Mouse (Mus musculus) 3T3-L1 (cell line): ENCODE results near the gene Rbmx.

Source experiments
- DNase-seq: peaks from one replicate; pipeline ENCODE4 v3.0.0-alpha.2; 2015; ENCODE audit warnings: low read depth, low spot score

The Rbmx gene

DNA sequence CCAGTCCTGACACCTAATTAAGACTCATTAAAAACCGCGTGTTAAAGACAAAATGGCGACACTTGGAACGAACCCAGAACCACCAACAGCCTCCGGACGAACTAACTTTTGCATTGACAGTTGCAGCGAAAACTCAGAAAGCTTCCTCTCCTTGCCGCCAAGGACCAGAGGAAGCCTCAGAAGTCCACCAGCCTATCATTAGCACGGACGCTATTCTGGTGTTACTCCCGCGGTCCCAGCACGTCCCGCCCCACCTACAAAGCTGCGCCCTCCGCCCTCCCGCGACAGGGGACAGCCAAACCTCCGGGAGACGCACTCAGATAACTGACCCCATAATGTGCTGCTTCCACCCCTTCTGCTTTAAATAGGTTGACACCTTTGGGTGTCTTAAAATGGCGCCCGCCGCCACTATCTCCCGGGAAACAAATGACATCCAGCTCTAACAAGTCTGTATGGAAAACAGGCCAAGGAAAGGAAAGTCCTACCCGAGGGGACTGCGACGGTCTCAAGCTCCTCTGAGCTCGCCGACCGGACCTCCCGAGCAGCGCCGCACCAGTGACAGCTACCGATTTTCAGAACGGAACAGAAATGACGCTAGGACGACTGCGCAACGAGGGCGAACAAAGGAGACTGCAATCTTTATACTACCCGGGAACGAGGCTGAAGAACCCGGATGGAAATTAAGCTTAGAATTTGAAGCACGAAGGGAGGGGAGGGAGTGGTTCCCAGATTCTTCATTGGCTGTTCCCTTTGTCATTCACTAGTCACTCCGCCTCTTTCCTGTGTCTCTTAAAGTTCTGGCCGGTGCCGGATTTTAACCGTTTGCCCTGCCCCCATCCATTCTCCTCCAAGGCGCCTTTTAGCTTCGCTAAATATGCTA lies at the start of gene Rbmx:
Gene Rbmx, minus strand, starts transcription at position 670 of the 880 bp plus-strand sequence.
- peak; percentile 96 for DNase-seq

DNA sequence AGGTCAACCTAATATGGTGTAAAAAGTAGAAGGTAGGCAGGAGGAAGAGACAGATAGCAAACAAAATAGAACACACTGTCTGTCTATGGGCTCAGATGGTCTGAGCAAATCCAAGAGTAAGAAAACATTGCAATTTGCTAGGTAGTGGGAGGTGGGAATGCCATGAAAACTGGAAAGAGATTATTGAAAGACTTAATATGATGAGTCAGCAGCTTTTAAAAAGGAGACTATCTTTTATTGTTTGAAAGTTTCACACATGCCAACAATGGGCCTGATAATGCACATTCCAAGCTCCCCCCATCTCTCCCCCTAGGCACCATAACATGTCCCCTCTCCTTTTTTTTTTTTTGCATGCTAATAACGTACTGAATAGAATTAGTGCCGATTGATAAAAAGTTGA lies 41.1 kb upstream of the Rbmx start:
- DNase-seq: no peak

DNA sequence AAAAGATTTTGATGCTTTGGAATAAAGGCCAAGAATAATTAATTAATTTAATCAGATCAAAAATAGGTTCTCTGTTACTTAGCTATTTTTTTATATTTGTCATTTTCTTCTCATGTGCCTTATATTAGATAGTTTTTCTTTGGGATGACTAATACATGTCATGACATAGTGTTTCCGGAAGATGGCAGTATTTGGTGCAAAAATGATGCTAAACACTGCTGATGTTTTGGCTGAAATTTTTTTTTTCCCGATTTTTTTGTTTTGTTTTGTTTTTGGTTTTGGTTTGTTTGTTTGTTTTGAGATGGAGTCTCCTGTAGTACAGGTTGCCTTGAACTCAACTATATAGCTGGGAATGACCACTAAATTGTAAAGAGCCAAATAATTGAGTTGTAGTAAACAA lies 38.8 kb upstream of the Rbmx start:
- peak; percentile 59 for DNase-seq

DNA sequence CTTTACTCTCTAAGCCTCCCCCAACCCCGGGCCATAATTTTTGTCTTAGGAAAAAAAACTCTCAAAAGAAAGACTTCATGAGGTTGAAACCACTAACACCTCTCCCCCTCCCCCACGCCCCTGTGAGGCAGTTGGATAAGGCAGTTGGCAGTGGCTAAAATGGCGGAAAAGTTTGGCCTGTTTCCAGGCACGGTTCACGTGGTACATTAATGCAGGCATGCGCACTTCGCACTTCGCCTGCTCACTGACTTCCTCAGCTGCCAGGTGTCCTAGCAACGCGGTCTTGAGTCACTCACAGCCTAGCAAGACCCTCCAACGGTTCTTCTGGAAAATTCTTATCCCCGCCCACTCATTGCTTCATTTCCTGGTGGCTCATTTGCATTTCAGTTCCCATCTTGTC lies 15.9 kb upstream of the Rbmx start, which contains the start of gene Gm364:
Gene Gm364, plus strand, starts transcription at position 386 of the 400 bp plus-strand sequence.
- DNase-seq: no peak

DNA sequence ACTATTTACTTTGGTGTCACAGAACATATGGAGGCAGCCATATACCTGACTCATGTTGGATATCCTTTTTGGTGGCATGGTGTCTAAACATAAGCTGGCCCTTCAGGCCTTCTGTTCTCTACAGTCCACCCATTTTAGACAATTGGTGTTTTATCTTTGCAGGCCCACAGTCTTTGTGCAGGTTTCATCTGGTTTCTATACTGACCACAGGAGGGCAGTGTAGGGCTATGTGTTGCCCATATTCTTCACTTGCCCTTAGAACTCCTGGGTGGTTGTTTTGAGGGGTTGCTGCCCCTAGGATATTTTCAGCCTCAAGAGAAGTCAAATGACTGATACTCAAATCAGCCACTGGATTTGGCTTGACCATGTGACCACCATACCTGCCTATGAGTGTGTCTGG lies 10.8 kb upstream of the Rbmx start:
- peak; percentile 42 for DNase-seq

DNA sequence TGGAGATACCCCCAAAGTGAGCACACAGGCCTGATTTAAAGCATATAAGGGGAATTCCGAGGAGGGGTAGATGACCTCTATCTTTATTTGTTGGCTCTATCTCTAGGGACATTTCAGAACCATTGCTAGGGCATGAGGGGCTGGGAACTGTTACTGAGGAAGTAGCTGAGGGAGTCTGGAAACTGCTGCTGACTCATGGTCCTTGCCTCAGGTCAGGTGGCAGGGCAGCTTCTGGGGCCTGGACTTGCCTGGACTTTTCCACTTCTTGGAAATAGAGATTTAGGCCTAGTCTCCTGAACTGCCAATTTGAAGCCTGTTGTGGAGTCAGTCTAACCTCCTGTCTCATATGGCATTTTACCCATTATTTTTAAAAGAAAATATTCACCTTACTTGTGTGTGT lies 8.6 kb upstream of the Rbmx start:
- DNase-seq: peak; percentile 51

GRCm38 (mm10) chrX:57393412-57393811 lies 576 bp upstream of the Rbmx start:
- DNase-seq: peak; percentile 14

GRCm38 (mm10) chrX:57380915-57381314 lies 11.9 kb downstream of the Rbmx start:
- no peak for DNase-seq

- no peak for DNase-seq
Measured at GRCm38 (mm10) chrX:57378579-57378978, 14.3 kb downstream of the Rbmx start.

- DNase-seq: no peak
Measured at GRCm38 (mm10) chrX:57377096-57377495, 15.7 kb downstream of the Rbmx start.

DNA sequence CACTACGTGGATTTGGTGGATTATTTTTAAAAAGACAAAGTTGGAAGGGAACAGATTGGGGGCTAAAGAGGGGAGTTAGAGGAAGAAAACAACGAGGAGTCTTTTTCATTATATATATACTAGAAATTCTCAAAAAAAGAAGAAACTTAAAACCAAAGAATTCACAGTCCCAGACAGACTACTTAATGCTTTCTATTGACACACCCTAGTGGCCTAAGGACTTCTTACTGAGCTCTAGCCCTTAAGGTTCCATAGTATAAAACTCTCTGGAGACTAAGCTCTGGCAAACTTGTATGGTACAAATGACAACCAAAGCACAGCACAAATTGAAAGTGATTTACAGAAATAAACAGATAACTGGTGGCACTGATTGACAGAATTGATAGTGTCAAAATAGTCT lies 18.8 kb downstream of the Rbmx start:
- DNase-seq: no peak

DNA sequence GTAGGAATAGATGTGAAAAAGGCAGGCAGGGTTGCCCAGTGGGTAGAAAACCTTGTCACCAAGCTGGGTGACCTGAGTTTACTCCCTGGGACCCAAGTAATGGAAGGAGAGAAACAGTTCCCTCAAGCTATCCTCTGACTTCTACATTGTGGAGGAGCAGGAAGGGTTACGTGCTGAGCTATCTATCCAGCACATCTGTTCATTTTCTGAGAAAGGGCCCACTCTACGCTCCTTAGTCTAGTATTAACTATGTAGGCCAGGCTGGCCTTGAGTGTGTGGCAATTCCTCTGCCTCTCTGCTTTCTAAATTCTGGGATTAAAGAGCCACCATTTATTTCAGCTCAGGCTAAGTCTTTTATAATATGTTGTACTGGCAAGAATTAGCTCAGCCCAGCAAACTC lies 19.3 kb downstream of the Rbmx start:
- DNase-seq: no peak

DNA sequence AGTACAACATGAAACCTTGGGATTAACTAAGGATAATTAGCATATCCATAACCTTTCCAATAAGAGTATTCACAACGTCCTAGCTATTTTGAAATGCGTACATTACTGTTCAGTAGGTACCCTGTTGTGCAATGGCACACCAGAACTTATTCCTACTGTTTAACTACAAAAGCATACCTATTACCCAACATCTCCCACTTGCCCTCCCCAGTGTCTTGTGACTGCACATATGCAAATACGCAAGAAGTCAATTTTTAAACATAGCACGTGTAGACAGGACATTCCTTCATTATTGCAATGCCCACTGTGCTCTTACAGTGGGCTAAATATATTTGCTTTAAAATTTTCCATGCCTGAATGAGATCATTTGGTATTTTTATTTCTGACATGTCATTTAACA lies 19.9 kb downstream of the Rbmx start:
- no peak for DNase-seq

DNA sequence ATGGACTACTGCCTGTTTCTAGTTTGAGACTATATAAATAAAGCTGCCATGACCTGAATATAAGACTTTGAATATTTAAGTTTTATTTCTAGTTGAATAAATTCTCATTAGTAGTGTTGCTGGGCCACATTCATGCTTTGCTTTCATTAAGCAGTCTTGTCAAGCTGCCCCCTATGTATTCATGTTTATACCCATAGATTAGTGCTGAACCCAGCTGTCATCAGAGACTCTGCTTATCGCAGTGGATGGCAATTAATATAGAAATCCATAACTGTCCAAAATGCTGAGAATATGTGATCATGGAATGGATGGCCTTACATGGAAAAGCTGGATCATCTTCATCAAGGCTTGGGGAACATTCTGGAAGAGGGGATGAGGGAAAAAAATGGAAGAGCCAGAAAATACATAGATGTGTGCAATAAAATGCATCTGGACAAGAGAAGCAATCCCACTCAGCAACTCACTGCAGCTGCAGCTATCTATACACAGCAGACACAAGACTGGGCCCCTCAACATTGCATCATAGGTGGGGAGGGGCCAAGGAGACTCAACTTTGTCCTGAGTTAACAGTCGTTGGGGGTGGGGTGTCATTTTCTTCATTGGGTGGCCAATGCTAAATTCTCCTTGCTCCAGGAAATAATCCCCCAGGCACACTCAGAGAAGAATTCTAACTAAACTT lies 27.8 kb downstream of the Rbmx start:
- no peak for DNase-seq

DNA sequence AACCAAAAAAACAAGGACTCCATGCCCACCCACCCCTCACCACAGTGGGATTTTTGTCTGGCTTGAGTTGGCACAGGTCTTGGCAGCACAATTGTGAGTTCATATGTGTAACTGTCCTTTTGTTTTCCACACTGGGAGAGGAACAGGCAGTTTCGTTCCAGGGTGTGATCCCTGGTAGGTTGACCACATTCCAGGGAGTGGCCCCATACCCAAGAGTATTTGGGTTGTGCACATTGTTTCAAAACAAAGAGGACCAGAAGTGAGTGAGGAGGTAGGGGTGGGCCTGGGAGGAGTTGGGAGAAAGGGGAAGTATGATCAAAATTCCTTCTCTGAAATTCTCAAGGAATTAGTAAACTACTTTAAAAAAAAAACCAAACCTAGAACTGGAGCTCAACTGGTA lies 33.5 kb downstream of the Rbmx start:
- DNase-seq: no peak

DNA sequence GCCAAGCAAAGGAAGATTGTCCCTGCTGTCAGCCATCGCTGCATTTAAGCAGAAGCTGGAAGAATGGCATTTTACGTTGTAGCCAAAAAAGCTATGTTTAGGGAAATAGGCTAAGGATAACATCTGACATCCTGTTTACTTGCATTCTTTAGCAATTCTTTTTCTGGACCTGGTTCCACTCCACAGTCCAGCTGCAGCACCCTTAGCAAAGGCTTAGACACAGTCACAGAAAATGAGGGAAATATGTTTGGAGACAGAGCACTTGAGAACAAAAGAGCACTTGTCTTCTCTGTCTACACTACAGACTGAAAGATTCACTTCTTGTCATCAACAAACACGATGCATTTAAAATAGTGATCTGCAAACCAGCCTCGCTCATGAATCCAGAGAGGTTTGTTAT lies 53.6 kb downstream of the Rbmx start:
- no peak for DNase-seq

- no peak for DNase-seq
Measured at GRCm38 (mm10) chrX:57338371-57339211, 54.2 kb downstream of the Rbmx start, which contains the start of gene Arhgef6. TSS of gene Arhgef6 (minus strand) at chrX:57338729.

- peak; percentile 3 for DNase-seq
Measured at GRCm38 (mm10) chrX:57337582-57337981, 55.3 kb downstream of the Rbmx start.

DNA sequence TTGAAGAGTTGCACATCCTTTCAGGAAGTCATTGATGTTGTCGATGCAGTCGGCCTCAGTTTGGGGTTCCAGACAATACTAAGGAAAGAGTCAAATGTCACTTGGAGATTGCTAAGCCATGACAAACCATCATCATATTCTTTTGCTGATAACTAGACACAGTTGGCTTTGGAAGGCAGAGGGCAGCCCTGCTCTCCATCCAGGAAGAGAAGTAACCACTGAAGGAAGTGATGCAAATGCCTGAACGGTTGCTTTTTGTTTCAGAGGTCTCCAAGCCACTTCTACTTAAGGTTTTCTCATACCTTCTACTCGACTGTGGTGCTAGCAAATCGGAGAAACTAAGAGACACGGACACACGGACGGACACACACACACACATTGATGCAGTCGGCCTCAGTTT lies 55.9 kb downstream of the Rbmx start:
- DNase-seq: no peak

GRCm38 (mm10) chrX:57335313-57335712 lies 57.5 kb downstream of the Rbmx start:
- DNase-seq: no peak
